In genomic region chr10:85501966-85502566, GRCm38 (mm10) we compare ENCODE assay signal across 16 mouse cellular contexts.
DNase-seq lines count a peak whose midpoint lies in the region; ATAC-seq and TF ChIP-seq lines count a peak whose summit lies in the region.
"Had no signal": no experiment of that assay in that cellular context is flagged by ENCODE, and none has a peak within 500 bp of the region (broad histone marks: within the 10 kb centered on the region; RNA-seq: fewer than 3 reads in every experiment).

No protein-coding gene starts in this region.

- no peak for ATAC-seq in lung, postnatal 0 days
- no peak for ATAC-seq in hindbrain, embryonic 12.5 days (ENCODE audit: low FRiP score)

- H3K27ac ChIP-seq in lung, postnatal 0 days (ENCODE audit: low read length), result no peak overlapping the region
- no peak overlapping the region for H3K27ac ChIP-seq in hindbrain, embryonic 12.5 days
- H3K27ac ChIP-seq: embryonic facial prominence, embryonic 12.5 days; midbrain, embryonic 10.5 days; stomach, postnatal 0 days had no signal

- no peaks in the 10 kb centered on the region for H3K36me3 ChIP-seq in lung, postnatal 0 days (ENCODE audit: insufficient read depth, low read length)
- H3K36me3 ChIP-seq in hindbrain, embryonic 12.5 days, result no peaks in the 10 kb centered on the region
- H3K36me3 ChIP-seq: embryonic facial prominence, embryonic 12.5 days; G1E; midbrain, embryonic 10.5 days had no signal

- no peak for TF ChIP-seq CTCF in lung, postnatal 0 days (IDR thresholded peaks at IDR 0.05)

- H3K4me1 ChIP-seq in lung, postnatal 0 days (ENCODE audit: insufficient read depth, low read depth, low read length), result no peaks in the 10 kb centered on the region
- H3K4me1 ChIP-seq in hindbrain, embryonic 12.5 days, result peaks cover 5% of the 10 kb centered on the region

- H3K9me3 ChIP-seq in lung, postnatal 0 days (ENCODE audit: low read length), result no peaks in the 10 kb centered on the region
- no peaks in the 10 kb centered on the region for H3K9me3 ChIP-seq in hindbrain, embryonic 12.5 days (replicated peaks)
- H3K9me3 ChIP-seq: embryonic facial prominence, embryonic 12.5 days; midbrain, embryonic 10.5 days had no signal

- H3K9ac ChIP-seq in lung, postnatal 0 days (replicated peaks; ENCODE audit: low read depth), result no peak overlapping the region
- H3K9ac ChIP-seq in hindbrain, embryonic 12.5 days, result no peak overlapping the region
- H3K9ac ChIP-seq: embryonic facial prominence, embryonic 12.5 days had no signal

- TF ChIP-seq EP300 in lung, postnatal 0 days (IDR thresholded peaks at IDR 0.05), result no peak

- no peaks in the 10 kb centered on the region for H3K27me3 ChIP-seq in lung, postnatal 0 days (replicated peaks; ENCODE audit: insufficient read depth, low read length)
- 0 out of 2 replicates have a peak, but pooled peaks cover 4% of the 10 kb centered on the region for H3K27me3 ChIP-seq in hindbrain, embryonic 12.5 days

- H3K4me2 ChIP-seq in lung, postnatal 0 days (replicated peaks; ENCODE audit: low read depth, low read length), result no peak overlapping the region
- H3K4me2 ChIP-seq in hindbrain, embryonic 12.5 days (replicated peaks), result no peak overlapping the region
- H3K4me2 ChIP-seq: embryonic facial prominence, embryonic 12.5 days had no signal

- peak; percentile 88 for DNase-seq in heart, adult 11 months
- DNase-seq in heart, adult 9 months (ENCODE audit: low spot score in 2 of 2), result no peak
- peak; percentile 24 for DNase-seq in lung, postnatal 0 days (ENCODE audit: low spot score)
- no peak for DNase-seq in lung, postnatal 14 days
- peak; percentile 3 for DNase-seq in induced T-regulatory cell, adult 2 months (ENCODE audit: low read depth)
- no peak for DNase-seq in cerebellum, adult 9-11 months
- no peak for DNase-seq in neural tube, embryonic 10.5 days (ENCODE audit: extremely low spot score, low spot score)
- DNase-seq: adrenal gland, adult 2 months; cerebellum, adult 9-10 months; gastrocnemius, postnatal 36 days; thymus, postnatal 14 days had no signal

- no peak overlapping the region for H3K4me3 ChIP-seq in lung, postnatal 0 days (ENCODE audit: low read depth, low read length)
- H3K4me3 ChIP-seq in hindbrain, embryonic 12.5 days, result no peak overlapping the region
- H3K4me3 ChIP-seq: embryonic facial prominence, embryonic 12.5 days; midbrain, embryonic 10.5 days had no signal

- 38% methylated on average over 5 of the region's 5 CpGs for WGBS in lung, postnatal 0 days
- WGBS in hindbrain, embryonic 12.5 days, result 61% methylated on average over 5 of the region's 5 CpGs

Comparison
In these comparisons a context has a peak if more than half of its experiments do, and no peak if none do; other contexts are left out.
1. DNase-seq: peak in heart, adult 11 months (single experiment), lung, postnatal 0 days (single experiment) and induced T-regulatory cell, adult 2 months (single experiment); none in heart, adult 9 months (0 of 2), lung, postnatal 14 days (single experiment), cerebellum, adult 9-11 months (single experiment) and neural tube, embryonic 10.5 days (single experiment).